Mouse (Mus musculus) hindbrain, embryonic 11.5 days (tissue): ENCODE measurements at regions not wholly inside any gene's neighbourhood (a gene's known extent, or its start where the extent isn't known, plus 50 kb on each side); places are given as distances from the start of the nearest gene placed in this dataset.

Experiments
- ATAC-seq: fragments of 200-750 bp; cut with Nextera tagmentation; 2 replicates; pipeline ENCODE4 v1.8.0; 2017; ENCODE audit warnings: mild to moderate bottlenecking, moderate TSS enrichment, moderate library complexity; ENCODE audit not compliant: low FRiP score
- DNase-seq: peaks from one replicate; pipeline ENCODE4 v3.0.0-alpha.2; 2015; ENCODE audit warnings: low spot score
- H3K27ac ChIP-seq: fragments of 300-500 bp; sonication (generic); 2 replicates; pipeline ENCODE4 v1.5.1; 2014; ENCODE audit warnings: mild to moderate bottlenecking, low read depth, low read length
- H3K27me3 ChIP-seq: fragments of 300-500 bp; sonication (generic); 2 replicates; pipeline ENCODE4 v1.6.1; 2014; ENCODE audit warnings: mild to moderate bottlenecking, low read length, moderate library complexity, mixed read lengths; ENCODE audit not compliant: control insufficient read depth, insufficient read depth
- H3K36me3 ChIP-seq: fragments of 300-500 bp; sonication (generic); 2 replicates; pipeline ENCODE4 v1.6.1; 2014; ENCODE audit warnings: mild to moderate bottlenecking, low read length, moderate library complexity, mixed read lengths; ENCODE audit not compliant: control insufficient read depth, insufficient read depth
- H3K4me1 ChIP-seq: fragments of 300-500 bp; sonication (generic); replicated peaks from 2 replicates; pipeline ENCODE4 v1.6.1; 2014; ENCODE audit warnings: low read length, mixed read lengths; ENCODE audit not compliant: control insufficient read depth, insufficient read depth
- H3K4me2 ChIP-seq: fragments of 300-500 bp; sonication (generic); replicated peaks from 2 replicates; pipeline ENCODE4 v1.6.1; 2014; ENCODE audit warnings: mild to moderate bottlenecking, low read depth, low read length
- H3K4me3 ChIP-seq: fragments of 300-500 bp; sonication (generic); 2 replicates; pipeline ENCODE4 v1.5.1; 2014; ENCODE audit warnings: low read depth, low read length
- H3K9ac ChIP-seq: fragments of 300-500 bp; sonication (generic); 2 replicates; pipeline ENCODE4 v1.6.1; 2014; ENCODE audit warnings: low read depth, low read length
- H3K9me3 ChIP-seq: fragments of 300-500 bp; sonication (generic); 2 replicates; pipeline ENCODE4 v1.6.1; 2016; ENCODE audit warnings: low read length; ENCODE audit not compliant: control insufficient read depth
- WGBS: fragments of 180-500 bp; shearing (Covaris S2); extraction: QIAGEN DNeasy Blood & Tissue Kit; methylation state at CpG from one replicate; pipeline ENCODE4 v1.1.7; 2014; 5-methylcytosine and 5-hydroxymethylcytosine counted together

DNA sequence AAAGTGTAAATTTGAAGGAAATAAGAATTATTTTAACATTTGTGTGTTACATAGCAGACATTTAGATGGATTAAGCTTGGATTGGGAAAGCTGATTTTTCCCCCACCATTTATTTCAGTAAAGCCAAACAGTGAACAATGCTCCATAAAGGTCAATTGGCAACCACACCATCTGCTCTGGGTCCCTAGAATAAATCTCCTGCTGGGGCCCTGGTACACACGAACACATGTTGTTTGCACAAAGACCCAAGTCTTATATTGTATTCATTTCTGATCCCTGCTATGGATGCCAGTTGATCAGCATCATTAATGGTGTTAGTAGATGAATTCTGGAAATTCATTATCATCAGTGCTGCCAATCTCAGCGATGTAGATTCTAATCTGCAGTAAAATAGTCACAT lies 1698.0 kb upstream of the Pcdh17 start:
- ATAC-seq (peak; percentile 38; the same call in 1 of the 2 replicates), DNase-seq (no peak)
- Histone ChIP-seq H3K9ac (no peak overlapping the region), H3K9me3 (no peaks in the 10 kb centered on the region), H3K27ac (no peak overlapping the region), H3K36me3 (no peaks in the 10 kb centered on the region), H3K27me3 (no peaks in the 10 kb centered on the region), H3K4me3 (no peak overlapping the region), H3K4me1 (no peaks in the 10 kb centered on the region), H3K4me2 (no peak overlapping the region)
- 47% methylated on average over 2 of the region's 2 CpGs for WGBS

GRCm38 (mm10) chr14:82758144-82758543 lies 1685.2 kb upstream of the Pcdh17 start:
- Histone ChIP-seq H3K4me1 (no peaks in the 10 kb centered on the region), H3K4me2 (no peak overlapping the region), H3K9me3 (no peaks in the 10 kb centered on the region), H3K9ac (no peak overlapping the region), H3K36me3 (no peaks in the 10 kb centered on the region), H3K4me3 (no peak overlapping the region), H3K27me3 (no peaks in the 10 kb centered on the region), H3K27ac (no peak overlapping the region)
- DNase-seq: no peak
- ATAC-seq: no peak
